Mouse (Mus musculus) CH12.LX (cell line): ENCODE measurements at regions not wholly inside any gene's neighbourhood (a gene's known extent, or its start where the extent isn't known, plus 50 kb on each side); places are given as distances from the start of the nearest gene placed in this dataset.

ENCODE experiments used
- DNase-seq: peaks from one replicate; pipeline ENCODE4 v3.0.0-alpha.2; 2013; ENCODE audit errors: extremely low read depth
- H3K27ac ChIP-seq: 2 replicates; pipeline ENCODE4 v1.5.1; 2012; ENCODE audit warnings: low read depth, mild to moderate bottlenecking, control low read depth, moderate library complexity; ENCODE audit not compliant: insufficient read depth
- H3K27me3 ChIP-seq: replicated peaks from 2 replicates; pipeline ENCODE3; 2012; ENCODE audit warnings: inconsistent platforms
- H3K36me3 ChIP-seq, 2 experiments: replicated peaks in 1 of 2; 2 replicates each; pipeline versions ENCODE3 to v1.6.1; 2012; ENCODE audit warnings: inconsistent platforms in 1 of 2, low read length in 1 of 2, mild to moderate bottlenecking in 1 of 2, mixed read lengths in 1 of 2, moderate library complexity in 1 of 2; ENCODE audit not compliant: control insufficient read depth in 1 of 2, insufficient read depth in 1 of 2
- H3K4me1 ChIP-seq, 2 experiments: 2 replicates each; pipeline ENCODE4 v1.6.1; 2012; ENCODE audit warnings: inconsistent platforms in 1 of 2, moderate library complexity in 1 of 2; ENCODE audit not compliant: insufficient read depth in 2 of 2, control insufficient read depth in 1 of 2
- H3K4me2 ChIP-seq: 2 replicates; pipeline ENCODE4 v1.6.1; 2012; ENCODE audit warnings: low read depth, mild to moderate bottlenecking, control low read depth; ENCODE audit not compliant: poor library complexity, insufficient read depth, severe bottlenecking
- H3K4me3 ChIP-seq, 3 experiments: fragments of 150-350 bp in 1 of 3; sonication (generic) in 1 of 3; replicated peaks in 1 of 3; 2 replicates each; pipeline versions ENCODE3 to v1.5.1; 2011 to 2012; ENCODE audit warnings: low read depth in 2 of 3, low read length in 2 of 3, mild to moderate bottlenecking in 2 of 3, moderate library complexity in 2 of 3, control low read depth in 1 of 3, improper control_type of control experiment in 1 of 3, inconsistent platforms in 1 of 3, mixed read lengths in 1 of 3; ENCODE audit not compliant: poor library complexity in 1 of 3
- H3K79me2 ChIP-seq: replicated peaks from 2 replicates; pipeline ENCODE4 v1.6.1; 2012; ENCODE audit warnings: mild to moderate bottlenecking, moderate library complexity; ENCODE audit not compliant: control insufficient read depth, poor library complexity, insufficient read depth, severe bottlenecking; ENCODE audit errors: extremely low read depth
- H3K9ac ChIP-seq: 2 replicates; pipeline ENCODE4 v1.6.1; 2012; ENCODE audit warnings: low read depth, mild to moderate bottlenecking, control low read depth, moderate library complexity; ENCODE audit not compliant: insufficient read depth
- H3K9me3 ChIP-seq: replicated peaks from 2 replicates; pipeline ENCODE3; 2012; ENCODE audit warnings: low read length, inconsistent platforms, mixed read lengths
- CTCF ChIP-seq, 2 experiments: IDR thresholded peaks in 1 of 2; conservative IDR thresholded peaks in 1 of 2; 2 replicates each; pipeline ENCODE4 v1.5.1; 2011 to 2012; ENCODE audit warnings: low read depth in 2 of 2, low read length in 2 of 2, improper control_type of control experiment in 1 of 2, inconsistent platforms in 1 of 2, mild to moderate bottlenecking in 1 of 2, moderate library complexity in 1 of 2
- E2F4 ChIP-seq: IDR thresholded peaks from 2 replicates; pipeline ENCODE4 v1.6.1; 2011; ENCODE audit warnings: low read depth, low read length, improper control_type of control experiment; ENCODE audit not compliant: insufficient replicate concordance
- ELF1 ChIP-seq: IDR thresholded peaks from 2 replicates; pipeline ENCODE4 v1.6.1; 2014; ENCODE audit warnings: low read depth, mild to moderate bottlenecking, inconsistent platforms, low read length, improper control_type of control experiment
- EP300 ChIP-seq: IDR thresholded peaks from 2 replicates; pipeline ENCODE4 v1.6.1; 2011; ENCODE audit warnings: low read length, improper control_type of control experiment
- ETS1 ChIP-seq: conservative IDR thresholded peaks from 2 replicates; pipeline ENCODE4 v1.6.1; 2012; ENCODE audit warnings: low read depth, mild to moderate bottlenecking, inconsistent platforms, low read length, improper control_type of control experiment, moderate library complexity
- HCFC1 ChIP-seq: IDR thresholded peaks from 2 replicates; pipeline ENCODE4 v1.6.1; 2012; ENCODE audit warnings: low read depth, mild to moderate bottlenecking, inconsistent platforms, low read length, improper control_type of control experiment
- IRF4 ChIP-seq: IDR thresholded peaks from 2 replicates; pipeline ENCODE4 v1.6.1; 2014; ENCODE audit warnings: low read depth, mild to moderate bottlenecking, inconsistent platforms, low read length, improper control_type of control experiment
- JUN ChIP-seq: IDR thresholded peaks from 2 replicates; pipeline ENCODE4 v1.6.1; 2011; ENCODE audit warnings: low read depth, mild to moderate bottlenecking, low read length, improper control_type of control experiment, moderate library complexity; ENCODE audit not compliant: insufficient read depth
- JUND ChIP-seq: conservative IDR thresholded peaks from 2 replicates; pipeline ENCODE4 v1.6.1; 2011; ENCODE audit warnings: low read depth, low read length, improper control_type of control experiment
- MAZ ChIP-seq: IDR thresholded peaks from 2 replicates; pipeline ENCODE4 v1.6.1; 2012; ENCODE audit warnings: low read depth, mild to moderate bottlenecking, inconsistent platforms, low read length, improper control_type of control experiment, moderate library complexity
- MEF2A ChIP-seq: IDR thresholded peaks from 2 replicates; pipeline ENCODE4 v1.6.1; 2014; ENCODE audit warnings: low read depth, mild to moderate bottlenecking, inconsistent platforms, low read length, improper control_type of control experiment, borderline replicate concordance
- POLR2AphosphoS2 ChIP-seq: IDR thresholded peaks from 2 replicates; pipeline ENCODE4 v1.6.1; 2011; ENCODE audit warnings: low read depth, low read length, improper control_type of control experiment
- RAD21 ChIP-seq: IDR thresholded peaks from 2 replicates; pipeline ENCODE4 v1.6.1; 2011; ENCODE audit warnings: low read depth, mild to moderate bottlenecking, low read length, improper control_type of control experiment, moderate library complexity
- TBP ChIP-seq: conservative IDR thresholded peaks from 2 replicates; pipeline ENCODE4 v1.6.1; 2011; ENCODE audit warnings: low read depth, low read length, improper control_type of control experiment
- UBTF ChIP-seq: IDR thresholded peaks from 2 replicates; pipeline ENCODE4 v1.6.1; 2012; ENCODE audit warnings: low read depth, mild to moderate bottlenecking, inconsistent platforms, low read length, improper control_type of control experiment, moderate library complexity
- ZKSCAN1 ChIP-seq: IDR thresholded peaks from 2 replicates; pipeline ENCODE4 v1.6.1; 2012; ENCODE audit warnings: low read depth, inconsistent platforms, low read length, improper control_type of control experiment, borderline replicate concordance
- ZNF384 ChIP-seq: IDR thresholded peaks from 2 replicates; pipeline ENCODE4 v1.6.1; 2012; ENCODE audit warnings: low read depth, low read length, improper control_type of control experiment, inconsistent platforms
- dilution Hi-C: fragments of 300-500 bp; cut with MboI; formaldehyde crosslinking; loops from 2 replicates; pipeline ENCODE4 v1.14.3; 2020; ENCODE audit warnings: low sequenced_read_pairs; ENCODE audit not compliant: extremely low pct_unique_long_range_greater_than_20kb, extremely low pct_ligation_motif_present
- in situ Hi-C: fragments of 300-500 bp; cut with MboI; formaldehyde crosslinking; loops from 3 replicates; pipeline ENCODE4 v1.14.3; 2019; ENCODE audit warnings: low sequenced_read_pairs, low pct_ligation_motif_present, low pct_unique_long_range_greater_than_20kb, mixed read lengths

GRCm38 (mm10) chr12:106375886-106376285, 365.9 kb downstream of the Vrk1 start:
- TF ChIP-seq JUND (no peak), EP300 (no peak), ZKSCAN1 (no peak), HCFC1 (no peak)
- TF ChIP-seq, all 38 proteins: peak for 0
- Histone ChIP-seq H3K9me3 (peaks cover 68% of the 10 kb centered on the region), H3K27ac (no peak overlapping the region), H3K4me3 (no peak overlapping the region), H3K27me3 (no peaks in the 10 kb centered on the region), H3K4me1 (no peaks in the 10 kb centered on the region), H3K9ac (no peak overlapping the region), H3K36me3 (no peaks in the 10 kb centered on the region), H3K79me2 (no peaks in the 10 kb centered on the region), H3K4me2 (no peak overlapping the region)
- no peak for DNase-seq
- dilution Hi-C loops (no loop called here), in situ Hi-C loops (no loop called here)

DNA sequence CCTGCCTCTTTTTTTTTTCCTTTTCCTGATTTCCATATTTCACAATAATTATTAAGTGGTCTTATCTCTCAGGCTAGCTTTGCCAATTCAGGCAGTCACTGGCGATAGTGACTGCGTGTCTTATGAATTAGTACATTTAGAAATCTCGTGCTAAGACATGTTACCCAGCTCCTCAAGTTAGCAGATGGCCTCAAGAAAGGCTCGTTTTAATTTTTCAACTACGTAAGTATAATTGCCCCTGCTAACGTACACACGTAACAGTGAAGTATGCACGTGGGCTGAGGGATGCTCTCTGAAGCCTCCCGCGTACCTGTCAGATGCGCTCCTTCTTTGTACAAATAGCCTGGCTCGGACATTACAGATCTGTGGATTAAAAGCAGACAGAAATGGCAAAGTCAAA, 366.8 kb downstream of the Vrk1 start:
- no peaks in the 10 kb centered on the region for H3K36me3 ChIP-seq
- no peak for DNase-seq
- no peak overlapping the region for H3K9ac ChIP-seq
- H3K27me3 ChIP-seq = no peaks in the 10 kb centered on the region
- no peak overlapping the region for H3K4me3 ChIP-seq
- H3K79me2 ChIP-seq = no peaks in the 10 kb centered on the region
- no peak overlapping the region for H3K4me2 ChIP-seq
- no peaks in the 10 kb centered on the region for H3K4me1 ChIP-seq
- in situ Hi-C loops = no loop called here
- peaks cover 73% of the 10 kb centered on the region for H3K9me3 ChIP-seq
- TF ChIP-seq HCFC1 = no peak
- TF ChIP-seq ELF1 = no peak
- TF ChIP-seq CTCF (conservative IDR thresholded peaks at IDR 0.05 in 1 of 2, IDR thresholded peaks at IDR 0.05 in 1 of 2; ENCODE audit: low read depth in 2 of 2, low read length in 2 of 2) = no peak
- TF ChIP-seq ETS1 = no peak
- TF ChIP-seq ZNF384 = no peak
- dilution Hi-C loops = no loop called here
- H3K27ac ChIP-seq = no peak overlapping the region

DNA sequence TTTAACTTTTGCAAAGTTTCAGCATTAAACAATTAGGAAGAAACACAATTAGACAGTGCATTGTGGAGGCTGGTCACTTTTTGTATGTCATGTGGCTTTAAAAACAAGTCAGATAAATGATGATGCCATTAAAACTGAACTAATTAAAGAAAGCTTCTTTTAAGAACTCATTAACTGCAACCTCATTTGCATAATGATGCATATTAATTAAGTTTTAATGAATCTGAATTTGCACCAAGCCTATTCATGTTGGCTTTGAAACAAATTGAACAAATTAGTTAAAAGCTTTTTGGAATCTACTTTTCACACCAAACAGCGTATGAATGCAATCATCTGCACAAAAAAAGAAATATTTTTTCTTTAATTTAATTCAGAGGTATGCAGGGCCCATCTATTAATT, 367.3 kb downstream of the Vrk1 start:
- H3K9me3 ChIP-seq = peaks cover 76% of the 10 kb centered on the region
- in situ Hi-C loops = no loop called here
- no peaks in the 10 kb centered on the region for H3K79me2 ChIP-seq
- H3K36me3 ChIP-seq = no peaks in the 10 kb centered on the region
- TF ChIP-seq IRF4 = no peak
- no peak for TF ChIP-seq MAZ
- TF ChIP-seq RAD21 = no peak
- TF ChIP-seq JUND = no peak
- TF ChIP-seq UBTF = no peak
- no peak for TF ChIP-seq MEF2A
- TF ChIP-seq E2F4 = no peak
- TF ChIP-seq EP300 = no peak
- no peak for TF ChIP-seq JUN
- TF ChIP-seq POLR2AphosphoS2 = no peak
- no peak for TF ChIP-seq TBP
- TF ChIP-seq, all 38 proteins: peak for 0
- dilution Hi-C loops = no loop called here
- no peak overlapping the region for H3K9ac ChIP-seq
- no peak overlapping the region for H3K4me3 ChIP-seq
- no peak for DNase-seq
- H3K27ac ChIP-seq = no peak overlapping the region
- no peak overlapping the region for H3K4me2 ChIP-seq
- no peaks in the 10 kb centered on the region for H3K27me3 ChIP-seq
- no peaks in the 10 kb centered on the region for H3K4me1 ChIP-seq
